Comparison of ENCODE assay signal across 12 mouse cellular contexts in the genomic region with DNA sequence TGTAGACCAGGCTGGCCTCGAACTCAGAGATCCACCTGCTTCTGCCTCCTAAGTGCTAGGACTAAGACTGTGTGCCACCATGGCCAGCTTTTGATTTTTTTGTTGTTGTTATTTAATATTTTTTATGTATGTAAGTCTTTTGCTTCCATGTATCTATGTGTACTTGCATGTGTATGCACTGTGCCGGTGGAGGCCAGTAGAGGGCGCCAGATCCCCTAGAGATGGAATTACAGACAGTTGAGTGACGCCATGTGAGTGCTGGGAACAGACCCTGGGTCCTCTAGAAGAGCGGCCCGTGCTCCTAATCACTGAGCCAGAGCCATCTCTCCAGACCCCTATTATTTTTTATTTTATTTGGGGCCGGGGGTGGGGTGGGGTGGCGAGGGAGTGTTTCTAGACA. TPM values are rescaled to one million over a fixed set of nuclear protein-coding genes. Genes with fewer than 3 reads are reported as not detected.
DNase-seq lines count a peak whose midpoint lies in the region; ATAC-seq and TF ChIP-seq lines count a peak whose summit lies in the region.
"Had no signal": no experiment of that assay in that cellular context is flagged by ENCODE, and none has a peak within 500 bp of the region (broad histone marks: within the 10 kb centered on the region; RNA-seq: fewer than 3 reads in every experiment).

No protein-coding gene starts in this region.

- no peak for DNase-seq in liver, adult 2 months (ENCODE audit: extremely low read depth, low read depth, low spot score)
- DNase-seq in ZHBTc4 (ENCODE audit: low read depth, low spot score): peak; percentile 77
- DNase-seq: left cerebral cortex, postnatal 4 days had no signal

- no peak for TF ChIP-seq POLR2A in liver, adult 2 months (IDR thresholded peaks at IDR 0.05; ENCODE audit: extremely low read depth, insufficient read depth, low read length)
- no peak for TF ChIP-seq POLR2A in testis, adult 2 months (IDR thresholded peaks at IDR 0.05; ENCODE audit: control insufficient read depth, low read depth, low read length)

- H3K36me3 ChIP-seq in liver, adult 2 months (ENCODE audit: control insufficient read depth, insufficient read depth, low read length): no peaks in the 10 kb centered on the region
- peaks cover 59% of the 10 kb centered on the region for H3K36me3 ChIP-seq in liver, embryonic 12.5 days
- H3K36me3 ChIP-seq in E14TG2a.4 (ENCODE audit: insufficient read depth, low read length): peaks cover 69% of the 10 kb centered on the region
- no peaks in the 10 kb centered on the region for H3K36me3 ChIP-seq in testis, adult 2 months (ENCODE audit: control insufficient read depth, insufficient read depth, low read length)

- no peak overlapping the region for H3K4me3 ChIP-seq in liver, adult 2 months (ENCODE audit: insufficient read depth, low read depth, low read length)
- no peak overlapping the region for H3K4me3 ChIP-seq in liver, embryonic 12.5 days
- no peak overlapping the region for H3K4me3 ChIP-seq in E14TG2a.4 (replicated peaks; ENCODE audit: low read length)
- no peak overlapping the region for H3K4me3 ChIP-seq in testis, adult 2 months (ENCODE audit: control insufficient read depth, low read depth, low read length)
- H3K4me3 ChIP-seq: embryonic facial prominence, embryonic 13.5 days; hindbrain, embryonic 13.5 days had no signal

- ATAC-seq in liver, embryonic 12.5 days: no peak
- ATAC-seq in frontal cortex, adult (ENCODE audit: low TSS enrichment): no peak
- ATAC-seq in granulocyte monocyte progenitor cell, adult 5-6 weeks (replicated peaks; ENCODE audit: poor library complexity, severe bottlenecking): no peak

- WGBS in liver, adult 2 months: 91% methylated on average over 8 of the region's 8 CpGs
- 82% methylated on average over 8 of the region's 8 CpGs for WGBS in liver, embryonic 12.5 days (ENCODE audit: insufficient replicate concordance)

- no peak overlapping the region for H3K27ac ChIP-seq in liver, adult 2 months (replicated peaks; ENCODE audit: insufficient read depth, low read depth, low read length)
- H3K27ac ChIP-seq in liver, embryonic 12.5 days: no peak overlapping the region
- H3K27ac ChIP-seq in testis, adult 2 months (ENCODE audit: control insufficient read depth, insufficient read depth, low read depth, low read length): no peak overlapping the region
- H3K27ac ChIP-seq: embryonic facial prominence, embryonic 13.5 days; hindbrain, embryonic 13.5 days; macrophage had no signal

- no peak overlapping the region for H3K4me2 ChIP-seq in liver, embryonic 12.5 days
- H3K4me2 ChIP-seq: embryonic facial prominence, embryonic 13.5 days; hindbrain, embryonic 13.5 days had no signal

- no peak overlapping the region for H3K9ac ChIP-seq in liver, adult 2 months (ENCODE audit: low read depth, low read length)
- no peak overlapping the region for H3K9ac ChIP-seq in liver, embryonic 12.5 days
- H3K9ac ChIP-seq: embryonic facial prominence, embryonic 13.5 days; hindbrain, embryonic 13.5 days had no signal

- no peaks in the 10 kb centered on the region for H3K27me3 ChIP-seq in liver, adult 2 months (ENCODE audit: control insufficient read depth, insufficient read depth, low read length)
- H3K27me3 ChIP-seq in liver, embryonic 12.5 days (replicated peaks): no peaks in the 10 kb centered on the region
- H3K27me3 ChIP-seq in E14TG2a.4 (ENCODE audit: insufficient read depth, low read length): no peaks in the 10 kb centered on the region
- H3K27me3 ChIP-seq in testis, adult 2 months (ENCODE audit: control insufficient read depth, insufficient read depth, low read length): no peaks in the 10 kb centered on the region
- H3K27me3 ChIP-seq: embryonic facial prominence, embryonic 13.5 days; hindbrain, embryonic 13.5 days had no signal

- no peaks in the 10 kb centered on the region for H3K79me2 ChIP-seq in liver, adult 2 months (ENCODE audit: control insufficient read depth, insufficient read depth, low read length)

- TF ChIP-seq CTCF in liver, adult 2 months (IDR thresholded peaks at IDR 0.05; ENCODE audit: low read depth, low read length): peak; percentile 63
- peak; percentile 57 for TF ChIP-seq CTCF in E14TG2a.4 (conservative IDR thresholded peaks at IDR 0.05; ENCODE audit: low read length)
- peak; percentile 79; the same call in 1 of the 2 replicates for TF ChIP-seq CTCF in testis, adult 2 months (IDR thresholded peaks at IDR 0.05; ENCODE audit: control insufficient read depth, insufficient read depth, insufficient replicate concordance, low read depth, low read length)

- no peaks in the 10 kb centered on the region for H3K4me1 ChIP-seq in liver, adult 2 months (ENCODE audit: control insufficient read depth, insufficient read depth, low read length)
- peaks cover 21% of the 10 kb centered on the region for H3K4me1 ChIP-seq in liver, embryonic 12.5 days
- H3K4me1 ChIP-seq in E14TG2a.4 (replicated peaks; ENCODE audit: low read depth, low read length): peaks cover 55% of the 10 kb centered on the region
- H3K4me1 ChIP-seq in testis, adult 2 months (ENCODE audit: control insufficient read depth, insufficient read depth, low read length): peaks cover 13% of the 10 kb centered on the region

- peaks cover 4% of the 10 kb centered on the region; the same call in 1 of the 2 replicates for H3K9me3 ChIP-seq in liver, embryonic 12.5 days (replicated peaks)
- H3K9me3 ChIP-seq in E14TG2a.4 (ENCODE audit: low read length): no peaks in the 10 kb centered on the region
- H3K9me3 ChIP-seq: hindbrain, embryonic 13.5 days had no signal

RNA-seq across cellular contexts. Expression of a gene that starts 4.1 kb away (rescaled TPM):
- total RNA-seq in liver, adult 2 months (2014; rRNA removed): 1.4 and 2.6 TPM in 2 replicates
- polyA plus RNA-seq in liver, adult 2 months (2012; rRNA removed): 3.1 and 3.7 TPM in 2 replicates
- polyA plus RNA-seq in liver, embryonic 12.5 days (2016; fragmentation: Nextera tagmentation; extraction: Ambion mirVana): 19.6 and 21.4 TPM in 2 replicates
- 7.3 and 9.8 TPM in 2 replicates for polyA plus RNA-seq in testis, adult 2 months (2012; rRNA removed)
- total RNA-seq in granulocyte monocyte progenitor cell, adult 5-6 weeks (2014; fragmentation: Nextera tagmentation): 5.4 and 12.3 TPM in 2 replicates
- total RNA-seq in granulocyte monocyte progenitor cell, adult 5-6 weeks (2017): 6.5 and 12.3 TPM in 2 replicates

RNA-seq across cellular contexts. Expression of a gene that starts 15.6 kb away (rescaled TPM):
- total RNA-seq in liver, adult 2 months (2014; rRNA removed): 19.3 and 22.7 TPM in 2 replicates
- 24.4 and 36.5 TPM in 2 replicates for polyA plus RNA-seq in liver, adult 2 months (2012; rRNA removed)
- 37.0 and 40.0 TPM in 2 replicates for polyA plus RNA-seq in liver, embryonic 12.5 days (2016; fragmentation: Nextera tagmentation; extraction: Ambion mirVana)
- polyA plus RNA-seq in testis, adult 2 months (2012; rRNA removed): 95.5 and 101 TPM in 2 replicates
- total RNA-seq in granulocyte monocyte progenitor cell, adult 5-6 weeks (2014; fragmentation: Nextera tagmentation): 45.9 and 66.8 TPM in 2 replicates
- 139 and 177 TPM in 2 replicates for total RNA-seq in granulocyte monocyte progenitor cell, adult 5-6 weeks (2017)

RNA-seq across cellular contexts. Expression of a gene that starts 15.6 kb away (rescaled TPM):
- 169 and 197 TPM in 2 replicates for total RNA-seq in liver, adult 2 months (2014; rRNA removed)
- 327 and 394 TPM in 2 replicates for polyA plus RNA-seq in liver, adult 2 months (2012; rRNA removed)
- polyA plus RNA-seq in liver, embryonic 12.5 days (2016; fragmentation: Nextera tagmentation; extraction: Ambion mirVana): 205 and 212 TPM in 2 replicates
- 102 and 115 TPM in 2 replicates for polyA plus RNA-seq in testis, adult 2 months (2012; rRNA removed)
- 209 and 240 TPM in 2 replicates for total RNA-seq in granulocyte monocyte progenitor cell, adult 5-6 weeks (2014; fragmentation: Nextera tagmentation)
- total RNA-seq in granulocyte monocyte progenitor cell, adult 5-6 weeks (2017): 132 and 155 TPM in 2 replicates

RNA-seq across cellular contexts. Expression of a gene that starts 28.8 kb away (rescaled TPM):
- total RNA-seq in liver, adult 2 months (2014; rRNA removed): not detected in 2 replicates
- polyA plus RNA-seq in liver, adult 2 months (2012; rRNA removed): 0.04 TPM in 2 replicates
- polyA plus RNA-seq in liver, embryonic 12.5 days (2016; fragmentation: Nextera tagmentation; extraction: Ambion mirVana): 0.45 and 0.63 TPM in 2 replicates
- 0.43 and 0.48 TPM in 2 replicates for polyA plus RNA-seq in testis, adult 2 months (2012; rRNA removed)
- total RNA-seq in granulocyte monocyte progenitor cell, adult 5-6 weeks (2014; fragmentation: Nextera tagmentation): not detected in 2 replicates
- not detected in 2 replicates for total RNA-seq in granulocyte monocyte progenitor cell, adult 5-6 weeks (2017)
- total RNA-seq: monocyte, adult 5-6 weeks had no signal
- polyA plus RNA-seq: macrophage had no signal

RNA-seq across cellular contexts. Expression of a gene that starts 42.9 kb away (rescaled TPM):
- not detected in 2 replicates for total RNA-seq in liver, adult 2 months (2014; rRNA removed)
- polyA plus RNA-seq in liver, adult 2 months (2012; rRNA removed): not detected in 2 replicates
- 1.0 and 1.5 TPM in 2 replicates for polyA plus RNA-seq in liver, embryonic 12.5 days (2016; fragmentation: Nextera tagmentation; extraction: Ambion mirVana)
- 0.20 and 0.24 TPM in 2 replicates for polyA plus RNA-seq in testis, adult 2 months (2012; rRNA removed)
- not detected in 2 replicates for total RNA-seq in granulocyte monocyte progenitor cell, adult 5-6 weeks (2014; fragmentation: Nextera tagmentation)
- not detected in 2 replicates for total RNA-seq in granulocyte monocyte progenitor cell, adult 5-6 weeks (2017)
- total RNA-seq: monocyte, adult 5-6 weeks had no signal
- polyA plus RNA-seq: macrophage had no signal
